ENCODE assay signal across 21 mouse cellular contexts in the genomic region with DNA sequence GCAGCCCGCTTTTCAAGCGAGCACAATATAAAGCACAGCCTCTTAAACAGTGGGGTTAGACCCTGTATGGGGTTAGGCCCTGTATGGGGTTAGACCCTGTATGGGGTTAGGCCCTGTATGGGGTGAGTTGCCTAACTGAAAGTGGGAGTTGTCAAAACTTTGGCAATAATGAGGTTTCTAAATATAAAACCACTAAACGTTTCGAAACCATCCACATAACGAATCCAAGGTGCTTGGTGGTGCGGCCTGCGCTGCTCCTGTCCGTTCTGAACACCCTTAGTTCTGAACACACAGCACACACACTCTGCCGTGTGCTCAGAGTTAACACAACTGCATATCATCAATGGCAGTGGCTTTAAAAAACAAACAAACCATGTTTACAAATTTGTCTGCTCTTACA. TPM values are rescaled to one million over a fixed set of nuclear protein-coding genes. Genes with fewer than 3 reads are reported as not detected.
DNase-seq lines count a peak whose midpoint lies in the region; ATAC-seq and TF ChIP-seq lines count a peak whose summit lies in the region.
"Had no signal": no experiment of that assay in that cellular context is flagged by ENCODE, and none has a peak within 500 bp of the region (broad histone marks: within the 10 kb centered on the region; RNA-seq: fewer than 3 reads in every experiment).

No protein-coding gene starts in this region.

- TF ChIP-seq CTCF in bone marrow, adult 2 months (IDR thresholded peaks at IDR 0.05; ENCODE audit: control insufficient read depth, insufficient read depth, low read length): no peak

- ATAC-seq in liver, embryonic 15.5 days (ENCODE audit: insufficient read depth): no peak
- ATAC-seq in liver, embryonic 12.5 days: no peak
- peak; percentile 23 for ATAC-seq in megakaryocyte, adult 5-6 weeks (ENCODE audit: poor library complexity, severe bottlenecking)
- ATAC-seq: forebrain, embryonic 14.5 days; inflammation-experienced regulatory T-cells, adult 6 months had no signal

- no peak overlapping the region for H3K4me3 ChIP-seq in liver, embryonic 15.5 days (replicated peaks)
- H3K4me3 ChIP-seq in liver, embryonic 12.5 days: no peak overlapping the region
- H3K4me3 ChIP-seq in bone marrow, adult 2 months (replicated peaks; ENCODE audit: control insufficient read depth, low read depth, low read length): no peak overlapping the region
- H3K4me3 ChIP-seq: embryonic facial prominence, embryonic 15.5 days; erythroblast, embryonic 14.5 days; forebrain, embryonic 10.5 days; gastrocnemius, adult 2 months; heart, adult 2 months; heart, embryonic 15.5 days; hindbrain, embryonic 15.5 days had no signal

- TF ChIP-seq POLR2A in bone marrow, adult 2 months (IDR thresholded peaks at IDR 0.05; ENCODE audit: borderline replicate concordance, control insufficient read depth, low read depth, low read length): no peak

- H3K36me3 ChIP-seq in liver, embryonic 15.5 days (replicated peaks): no peaks in the 10 kb centered on the region
- no peaks in the 10 kb centered on the region for H3K36me3 ChIP-seq in liver, embryonic 12.5 days
- H3K36me3 ChIP-seq: embryonic facial prominence, embryonic 15.5 days; forebrain, embryonic 10.5 days; heart, embryonic 15.5 days; hindbrain, embryonic 15.5 days had no signal

- no peaks in the 10 kb centered on the region for H3K27me3 ChIP-seq in liver, embryonic 15.5 days
- no peaks in the 10 kb centered on the region for H3K27me3 ChIP-seq in liver, embryonic 12.5 days (replicated peaks)
- H3K27me3 ChIP-seq: embryonic facial prominence, embryonic 15.5 days; heart, embryonic 15.5 days; hindbrain, embryonic 15.5 days had no signal

- H3K4me1 ChIP-seq in liver, embryonic 15.5 days (replicated peaks): peaks cover 50% of the 10 kb centered on the region
- peaks cover 69% of the 10 kb centered on the region for H3K4me1 ChIP-seq in liver, embryonic 12.5 days
- peaks cover 12% of the 10 kb centered on the region; the same call in 1 of the 2 replicates for H3K4me1 ChIP-seq in bone marrow, adult 2 months (ENCODE audit: control insufficient read depth, insufficient read depth, low read length)

- 78% methylated on average over 9 of the region's 9 CpGs for WGBS in liver, embryonic 15.5 days (ENCODE audit: insufficient replicate concordance)
- 80% methylated on average over 9 of the region's 9 CpGs for WGBS in liver, embryonic 12.5 days (ENCODE audit: insufficient replicate concordance)
- 37% methylated on average over 9 of the region's 9 CpGs for WGBS in bone marrow, adult 2 months

- H3K9me3 ChIP-seq in liver, embryonic 15.5 days (replicated peaks): no peaks in the 10 kb centered on the region
- H3K9me3 ChIP-seq in liver, embryonic 12.5 days (replicated peaks): no peaks in the 10 kb centered on the region
- H3K9me3 ChIP-seq: embryonic facial prominence, embryonic 15.5 days; forebrain, embryonic 10.5 days; heart, embryonic 15.5 days; hindbrain, embryonic 15.5 days had no signal

- no peak for DNase-seq in right cerebral cortex, adult 2 months (ENCODE audit: low spot score in 2 of 2)
- no peak for DNase-seq in layer of hippocampus, postnatal 36 days
- DNase-seq: adrenal gland, postnatal 10 days; cerebellum, adult 18-20 months; cerebellum, adult 9-11 months; embryo, embryonic 11 days; gastrocnemius, adult 2 months; gastrocnemius, postnatal 25 days; heart, adult 2 months had no signal

- H3K4me2 ChIP-seq in liver, embryonic 15.5 days: no peak overlapping the region
- H3K4me2 ChIP-seq in liver, embryonic 12.5 days: no peak overlapping the region
- H3K4me2 ChIP-seq: embryonic facial prominence, embryonic 15.5 days; heart, embryonic 11.5 days; heart, embryonic 15.5 days; hindbrain, embryonic 15.5 days had no signal

- no peak overlapping the region for H3K9ac ChIP-seq in liver, embryonic 15.5 days
- no peak overlapping the region for H3K9ac ChIP-seq in liver, embryonic 12.5 days
- H3K9ac ChIP-seq: embryonic facial prominence, embryonic 15.5 days; heart, embryonic 15.5 days; hindbrain, embryonic 15.5 days had no signal

- 0 out of 2 replicates have a peak overlapping the region, but pooled peaks have one; percentile 38 for H3K27ac ChIP-seq in liver, embryonic 15.5 days (replicated peaks)
- no peak overlapping the region for H3K27ac ChIP-seq in liver, embryonic 12.5 days
- peak overlapping the region; percentile 67 for H3K27ac ChIP-seq in bone marrow, adult 2 months (ENCODE audit: control insufficient read depth, insufficient read depth, low read depth, low read length, poor library complexity)
- H3K27ac ChIP-seq: embryonic facial prominence, embryonic 15.5 days; forebrain, embryonic 10.5 days; gastrocnemius, adult 2 months; heart, adult 2 months; heart, embryonic 15.5 days; hindbrain, embryonic 15.5 days had no signal

RNA-seq across cellular contexts. Expression of gene Mapkapk3, which starts 6.7 kb away (rescaled TPM):
- 10.0 and 11.7 TPM in 2 replicates for polyA plus RNA-seq in liver, embryonic 15.5 days (2015; fragmentation: Nextera tagmentation; extraction: Ambion mirVana)
- polyA plus RNA-seq in liver, embryonic 12.5 days (2016; fragmentation: Nextera tagmentation; extraction: Ambion mirVana): 12.5 and 13.2 TPM in 2 replicates
- polyA plus RNA-seq in bone marrow, adult 2 months (2011; ENCODE audit: insufficient read depth, insufficient read length, low replicate concordance, missing spikeins): 16.9 and 46.9 TPM in 2 replicates
- 98.6 and 105 TPM in 2 replicates for total RNA-seq in megakaryocyte, adult 5-6 weeks (2015)
- 156 and 174 TPM in 2 replicates for total RNA-seq in megakaryocyte, adult 5-6 weeks (2017)
- total RNA-seq in layer of hippocampus, postnatal 36 days (2021): 1 to 10 TPM; 1.6 to 2.9 TPM

RNA-seq across cellular contexts. Expression of gene Cish, which starts 12.9 kb away (rescaled TPM):
- polyA plus RNA-seq in liver, embryonic 15.5 days (2015; fragmentation: Nextera tagmentation; extraction: Ambion mirVana): 11.6 and 12.4 TPM in 2 replicates
- 16.2 and 18.1 TPM in 2 replicates for polyA plus RNA-seq in liver, embryonic 12.5 days (2016; fragmentation: Nextera tagmentation; extraction: Ambion mirVana)
- polyA plus RNA-seq in bone marrow, adult 2 months (2011; ENCODE audit: insufficient read depth, insufficient read length, low replicate concordance, missing spikeins): 2.5 and 7.0 TPM in 2 replicates
- 1.7 and 5.3 TPM in 2 replicates for total RNA-seq in megakaryocyte, adult 5-6 weeks (2015)
- total RNA-seq in megakaryocyte, adult 5-6 weeks (2017): 0.40 and 0.45 TPM in 2 replicates
- total RNA-seq in layer of hippocampus, postnatal 36 days (2021): 1 to 10 TPM; 3.8 to 3.9 TPM

RNA-seq across cellular contexts. Expression of gene Dock3, which starts 51.2 kb away (rescaled TPM):
- 0.01 TPM in 1 of 2 replicates, not detected in the other for polyA plus RNA-seq in liver, embryonic 15.5 days (2015; fragmentation: Nextera tagmentation; extraction: Ambion mirVana)
- 0.12 and 0.18 TPM in 2 replicates for polyA plus RNA-seq in liver, embryonic 12.5 days (2016; fragmentation: Nextera tagmentation; extraction: Ambion mirVana)
- 0.83 TPM in 1 of 2 replicates, not detected in the other for polyA plus RNA-seq in bone marrow, adult 2 months (2011; ENCODE audit: insufficient read depth, insufficient read length, low replicate concordance, missing spikeins)
- total RNA-seq in megakaryocyte, adult 5-6 weeks (2015): not detected in 2 replicates
- total RNA-seq in megakaryocyte, adult 5-6 weeks (2017): not detected in 2 replicates
- 100 to 1,000 TPM; 107 to 108 TPM for total RNA-seq in layer of hippocampus, postnatal 36 days (2021)
- total RNA-seq: gastrocnemius, adult 2 months had no signal
- polyA plus RNA-seq: erythroblast, embryonic 14.5 days; inflammation-experienced regulatory T-cells, adult 6 months had no signal

RNA-seq across cellular contexts. Expression of gene Hemk1, which starts 55.2 kb away (rescaled TPM):
- 3.6 and 3.7 TPM in 2 replicates for polyA plus RNA-seq in liver, embryonic 15.5 days (2015; fragmentation: Nextera tagmentation; extraction: Ambion mirVana)
- 4.9 and 5.0 TPM in 2 replicates for polyA plus RNA-seq in liver, embryonic 12.5 days (2016; fragmentation: Nextera tagmentation; extraction: Ambion mirVana)
- 18.2 and 30.2 TPM in 2 replicates for polyA plus RNA-seq in bone marrow, adult 2 months (2011; ENCODE audit: insufficient read depth, insufficient read length, low replicate concordance, missing spikeins)
- 4.1 and 6.4 TPM in 2 replicates for total RNA-seq in megakaryocyte, adult 5-6 weeks (2015)
- total RNA-seq in megakaryocyte, adult 5-6 weeks (2017): 5.0 and 8.0 TPM in 2 replicates
- total RNA-seq in layer of hippocampus, postnatal 36 days (2021): 10 to 100 TPM; 17.2 to 19.5 TPM

RNA-seq across cellular contexts. Expression of gene 6430571L13Rik, which starts 57.5 kb away (rescaled TPM):
- 0.12 TPM in 2 replicates for polyA plus RNA-seq in liver, embryonic 15.5 days (2015; fragmentation: Nextera tagmentation; extraction: Ambion mirVana)
- polyA plus RNA-seq in liver, embryonic 12.5 days (2016; fragmentation: Nextera tagmentation; extraction: Ambion mirVana): 0.06 and 0.10 TPM in 2 replicates
- not detected in 2 replicates for polyA plus RNA-seq in bone marrow, adult 2 months (2011; ENCODE audit: insufficient read depth, insufficient read length, low replicate concordance, missing spikeins)
- not detected in 2 replicates for total RNA-seq in megakaryocyte, adult 5-6 weeks (2015)
- not detected in 2 replicates for total RNA-seq in megakaryocyte, adult 5-6 weeks (2017)
- total RNA-seq in layer of hippocampus, postnatal 36 days (2021): 1 to 10 TPM; 1.5 to 1.9 TPM
- polyA plus RNA-seq: erythroblast, embryonic 14.5 days had no signal
